In genomic region chr6:134261904-134262303, GRCm38 (mm10) we compare ENCODE assay signal across 9 mouse cellular contexts.
A peak's percentile ranks its signal among the peaks of the same experiment; 100 is the strongest.
DNase-seq lines count a peak whose midpoint lies in the region; ATAC-seq and TF ChIP-seq lines count a peak whose summit lies in the region.
"Had no signal": no experiment of that assay in that cellular context is flagged by ENCODE, and none has a peak within 500 bp of the region (broad histone marks: within the 10 kb centered on the region; RNA-seq: fewer than 3 reads in every experiment).

No protein-coding gene starts in this region.

- no peak overlapping the region for H3K9ac ChIP-seq in heart, embryonic 11.5 days (ENCODE audit: low read depth, low read length)

- H3K4me2 ChIP-seq in heart, embryonic 11.5 days = no peak overlapping the region

- peak; percentile 12 for DNase-seq in gastrocnemius, adult 18-20 months (ENCODE audit: low spot score)
- no peak for DNase-seq in gastrocnemius, postnatal 14 days
- DNase-seq in A20 (ENCODE audit: low read depth, low spot score) = peak; percentile 75
- no peak for DNase-seq in yolk sac, embryonic 10.5 days (ENCODE audit: low spot score)
- no peak for DNase-seq in layer of hippocampus, adult 2 months (ENCODE audit: low spot score in 2 of 2)
- DNase-seq in testis, postnatal 14 days (ENCODE audit: low spot score) = no peak

- 0 out of 2 replicates have a peak, but pooled peaks have one; percentile 39 for ATAC-seq in heart, embryonic 11.5 days (replicated peaks; ENCODE audit: insufficient number of reproducible peaks, low FRiP score, low TSS enrichment)
- peak; percentile 69 for ATAC-seq in megakaryocyte, adult 5-6 weeks (ENCODE audit: poor library complexity, severe bottlenecking)

- 0 out of 2 replicates have a peak, but pooled peaks cover under 1% of the 10 kb centered on the region for H3K4me1 ChIP-seq in heart, embryonic 11.5 days (ENCODE audit: control insufficient read depth, insufficient read depth, low read length)

- no peak overlapping the region for H3K4me3 ChIP-seq in heart, embryonic 11.5 days (ENCODE audit: low read depth, low read length)
- H3K4me3 ChIP-seq in layer of hippocampus, adult 2 months = no peak overlapping the region

- peaks cover 2% of the 10 kb centered on the region; the same call in 1 of the 2 replicates for H3K9me3 ChIP-seq in heart, embryonic 11.5 days (replicated peaks; ENCODE audit: control insufficient read depth, low read length)

- H3K27me3 ChIP-seq in heart, embryonic 11.5 days (ENCODE audit: control insufficient read depth, insufficient read depth, low read length) = no peaks in the 10 kb centered on the region

- peaks cover 16% of the 10 kb centered on the region for H3K36me3 ChIP-seq in heart, embryonic 11.5 days (ENCODE audit: control insufficient read depth, insufficient read depth, low read length)

- 66% methylated on average over 3 of the region's 3 CpGs for WGBS in heart, embryonic 11.5 days (ENCODE audit: insufficient replicate concordance)

- no peak for TF ChIP-seq CTCF in layer of hippocampus, adult 2 months (conservative IDR thresholded peaks at IDR 0.05)

- intact Hi-C loops in gastrocnemius, postnatal 14 days (cut with DNase I; ENCODE audit: low total_unique reads) = no loop called here

- peak overlapping the region; percentile 66; the same call in 1 of the 2 replicates for H3K27ac ChIP-seq in heart, embryonic 11.5 days (ENCODE audit: low read depth, low read length)
- H3K27ac ChIP-seq in layer of hippocampus, adult 2 months = no peak overlapping the region
- H3K27ac ChIP-seq: macrophage had no signal

Comparison
In these comparisons a context has a peak if more than half of its experiments do, and no peak if none do; other contexts are left out.
1. DNase-seq: peak in gastrocnemius, adult 18-20 months (single experiment) and A20 (single experiment); none in gastrocnemius, postnatal 14 days (single experiment), yolk sac, embryonic 10.5 days (single experiment), layer of hippocampus, adult 2 months (0 of 2) and testis, postnatal 14 days (single experiment).